Mouse (Mus musculus): ENCODE measurements around the gene Rd3. TPM values are rescaled to one million over a fixed set of nuclear protein-coding genes. Genes with fewer than 3 reads are reported as not detected.

Rd3 gene
- polyA plus RNA-seq, 1 experiment from 2014 or later: 0.12 TPM

DNA sequence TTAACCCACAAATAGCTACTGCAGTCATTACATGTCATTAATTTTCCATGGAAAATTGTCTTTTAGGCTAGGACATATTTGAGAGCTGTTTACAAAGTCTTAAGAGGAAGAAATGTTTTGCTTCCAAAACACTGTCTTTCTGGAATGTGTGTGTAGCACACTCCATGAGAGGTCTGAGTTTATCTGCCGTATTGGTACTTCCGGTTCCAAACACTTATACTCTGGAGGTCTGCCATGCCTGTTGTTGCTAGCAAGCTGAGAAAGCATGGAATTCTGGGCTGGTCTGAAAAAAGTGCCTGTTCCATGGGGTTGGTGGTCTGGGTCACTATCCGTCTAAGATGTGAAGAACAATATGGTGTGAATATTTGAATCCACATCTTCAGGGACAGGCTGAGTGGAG is 11.5 kb downstream of the Rd3 start:
- H3K4me1 ChIP-seq (replicated peaks; ENCODE audit: control insufficient read depth, insufficient read depth): 0 out of 2 replicates have a peak, but pooled peaks cover 2% of the 10 kb centered on the region
- 61% methylated on average over 3 of the region's 3 CpGs for WGBS
- ATAC-seq (ENCODE audit: low FRiP score, low TSS enrichment) (no peak), DNase-seq (ENCODE audit: low spot score) (no peak)
- H3K36me3 ChIP-seq (ENCODE audit: control insufficient read depth, insufficient read depth, low read length): no peaks in the 10 kb centered on the region
- no peaks in the 10 kb centered on the region for H3K9me3 ChIP-seq (ENCODE audit: control insufficient read depth, low read length)
- no peaks in the 10 kb centered on the region for H3K27me3 ChIP-seq (ENCODE audit: control insufficient read depth, insufficient read depth, low read length)
- no peak overlapping the region for H3K9ac ChIP-seq (ENCODE audit: low read length)
- no peak overlapping the region for H3K4me2 ChIP-seq (replicated peaks; ENCODE audit: low read depth)
- H3K4me3 ChIP-seq (ENCODE audit: low read depth, low read length): no peak overlapping the region
- no peak overlapping the region for H3K27ac ChIP-seq (replicated peaks)
- TF ChIP-seq CTCF (IDR thresholded peaks at IDR 0.05; ENCODE audit: low read depth) (no peak), EP300 (optimal IDR thresholded peaks at IDR 0.05) (no peak)

- no peak for DNase-seq (ENCODE audit: low spot score)
- H3K36me3 ChIP-seq (ENCODE audit: control insufficient read depth, insufficient read depth, low read length): no peaks in the 10 kb centered on the region
- no peak overlapping the region for H3K9ac ChIP-seq (ENCODE audit: low read length)
- no peak overlapping the region for H3K27ac ChIP-seq (replicated peaks)
- H3K9me3 ChIP-seq (ENCODE audit: control insufficient read depth, low read length): no peaks in the 10 kb centered on the region
- H3K4me1 ChIP-seq (replicated peaks; ENCODE audit: control insufficient read depth, insufficient read depth): 0 out of 2 replicates have a peak, but pooled peaks cover 2% of the 10 kb centered on the region
- no peak; the same call in 1 of the 2 replicates for ATAC-seq (ENCODE audit: low FRiP score, low TSS enrichment)
- TF ChIP-seq EP300 (optimal IDR thresholded peaks at IDR 0.05) (no peak), CTCF (IDR thresholded peaks at IDR 0.05; ENCODE audit: low read depth) (no peak)
- no peak overlapping the region for H3K4me3 ChIP-seq (ENCODE audit: low read depth, low read length)
- no peak overlapping the region; the same call in 1 of the 2 replicates for H3K4me2 ChIP-seq (replicated peaks; ENCODE audit: low read depth)
- WGBS: 76% methylated on average over 5 of the region's 5 CpGs
- H3K27me3 ChIP-seq (ENCODE audit: control insufficient read depth, insufficient read depth, low read length): no peaks in the 10 kb centered on the region
These were observed 11.9 kb downstream of the Rd3 start for GRCm38 (mm10) chr1:191989060-191989459.

GRCm38 (mm10) chr1:191989994-191990393 is 12.8 kb downstream of the Rd3 start:
- Histone ChIP-seq H3K36me3 (ENCODE audit: control insufficient read depth, insufficient read depth, low read length) (no peaks in the 10 kb centered on the region), H3K4me1 (replicated peaks; ENCODE audit: control insufficient read depth, insufficient read depth) (0 out of 2 replicates have a peak, but pooled peaks cover 2% of the 10 kb centered on the region), H3K9ac (ENCODE audit: low read length) (peak overlapping the region; percentile 59), H3K4me2 (replicated peaks; ENCODE audit: low read depth) (peak overlapping the region; percentile 54), H3K4me3 (ENCODE audit: low read depth, low read length) (peak overlapping the region; percentile 41), H3K9me3 (ENCODE audit: control insufficient read depth, low read length) (no peaks in the 10 kb centered on the region), H3K27me3 (ENCODE audit: control insufficient read depth, insufficient read depth, low read length) (no peaks in the 10 kb centered on the region), H3K27ac (replicated peaks) (peak overlapping the region; percentile 65)
- ATAC-seq (ENCODE audit: low FRiP score, low TSS enrichment) (peak; percentile 96), DNase-seq (ENCODE audit: low spot score) (peak; percentile 96)
- TF ChIP-seq CTCF (IDR thresholded peaks at IDR 0.05; ENCODE audit: low read depth) (no peak), EP300 (optimal IDR thresholded peaks at IDR 0.05) (no peak)
- under 1% methylated on average over 22 of the region's 22 CpGs for WGBS

DNA sequence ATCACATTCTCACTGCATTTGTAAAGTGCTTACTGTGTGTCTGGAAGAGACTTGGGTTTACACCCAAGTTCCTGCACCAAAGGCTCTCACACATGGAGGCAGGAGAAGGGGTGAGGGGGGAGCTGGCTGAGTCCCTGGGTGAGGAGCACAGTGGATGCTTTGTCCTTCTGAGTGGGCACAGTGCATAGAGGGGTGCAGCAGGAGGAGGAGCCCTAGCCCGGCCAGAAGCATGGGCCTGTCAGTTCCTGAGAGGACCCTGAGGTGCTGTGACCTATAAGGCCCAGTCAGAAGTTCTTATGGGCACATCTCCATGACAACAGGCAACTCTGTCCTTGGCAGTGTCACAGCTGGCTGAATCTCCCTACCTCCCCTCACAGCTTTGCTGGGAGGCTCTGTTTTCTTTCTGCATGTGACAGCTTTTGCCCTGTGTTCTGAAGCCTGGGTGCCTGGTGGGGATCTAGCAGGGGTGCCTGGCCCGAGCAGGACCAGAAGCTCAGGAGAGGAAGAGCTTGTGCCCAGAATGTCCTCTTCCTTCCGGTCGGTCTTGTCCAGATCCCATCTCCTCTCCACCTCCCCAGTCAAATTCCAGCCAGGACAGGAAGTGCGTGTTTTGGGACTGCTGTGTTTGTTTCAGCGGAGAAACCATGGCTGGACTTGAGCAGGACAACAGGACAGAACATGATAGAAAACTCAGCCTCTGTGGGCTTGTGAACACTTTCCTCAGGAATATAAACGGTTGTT is 15.0 kb downstream of the Rd3 start:
- Histone ChIP-seq H3K36me3 (ENCODE audit: control insufficient read depth, insufficient read depth, low read length) (no peaks in the 10 kb centered on the region), H3K9ac (ENCODE audit: low read length) (no peak overlapping the region), H3K4me1 (replicated peaks; ENCODE audit: control insufficient read depth, insufficient read depth) (0 out of 2 replicates have a peak, but pooled peaks cover 2% of the 10 kb centered on the region), H3K4me2 (replicated peaks; ENCODE audit: low read depth) (no peak overlapping the region), H3K27ac (replicated peaks) (no peak overlapping the region; the same call in 1 of the 2 replicates), H3K9me3 (ENCODE audit: control insufficient read depth, low read length) (no peaks in the 10 kb centered on the region), H3K27me3 (ENCODE audit: control insufficient read depth, insufficient read depth, low read length) (no peaks in the 10 kb centered on the region), H3K4me3 (ENCODE audit: low read depth, low read length) (no peak overlapping the region)
- WGBS: 62% methylated on average over 7 of the region's 7 CpGs
- ATAC-seq (ENCODE audit: low FRiP score, low TSS enrichment) (no peak), DNase-seq (ENCODE audit: low spot score) (no peak)
- no peak for TF ChIP-seq EP300 (optimal IDR thresholded peaks at IDR 0.05)

DNA sequence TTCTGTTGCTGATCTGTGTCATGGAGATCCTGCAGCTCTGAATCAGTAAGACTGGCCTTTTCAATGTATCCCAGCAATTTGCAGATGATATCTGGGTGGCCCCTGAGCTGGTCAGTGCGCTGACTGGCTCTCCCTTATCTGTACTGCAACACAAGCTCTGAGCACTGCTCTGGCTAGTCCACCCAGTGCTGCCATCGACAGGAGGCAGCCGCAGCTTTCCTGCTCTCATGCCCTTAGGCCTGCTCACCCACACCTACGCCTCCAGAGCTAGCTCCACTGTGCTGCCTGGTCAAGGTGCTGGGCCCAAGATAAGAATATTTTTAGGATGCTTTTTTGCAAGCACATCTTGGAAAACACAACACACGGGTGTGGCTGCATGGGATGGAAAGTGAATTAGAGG is 17.3 kb downstream of the Rd3 start:
- H3K9me3 ChIP-seq (ENCODE audit: control insufficient read depth, low read length): no peaks in the 10 kb centered on the region
- no peak overlapping the region for H3K4me2 ChIP-seq (replicated peaks; ENCODE audit: low read depth)
- DNase-seq (ENCODE audit: low spot score) (no peak), ATAC-seq (ENCODE audit: low FRiP score, low TSS enrichment) (no peak)
- no peak overlapping the region for H3K27ac ChIP-seq (replicated peaks)
- no peak for TF ChIP-seq EP300 (optimal IDR thresholded peaks at IDR 0.05)
- TF ChIP-seq CTCF (IDR thresholded peaks at IDR 0.05; ENCODE audit: low read depth): no peak
- no peaks in the 10 kb centered on the region for H3K4me1 ChIP-seq (replicated peaks; ENCODE audit: control insufficient read depth, insufficient read depth)
- H3K36me3 ChIP-seq (ENCODE audit: control insufficient read depth, insufficient read depth, low read length): peaks cover 6% of the 10 kb centered on the region; the same call in 1 of the 2 replicates
- WGBS: 68% methylated on average over 5 of the region's 5 CpGs
- no peak overlapping the region for H3K9ac ChIP-seq (ENCODE audit: low read length)
- H3K27me3 ChIP-seq (ENCODE audit: control insufficient read depth, insufficient read depth, low read length): no peaks in the 10 kb centered on the region
- H3K4me3 ChIP-seq (ENCODE audit: low read depth, low read length): no peak overlapping the region

DNA sequence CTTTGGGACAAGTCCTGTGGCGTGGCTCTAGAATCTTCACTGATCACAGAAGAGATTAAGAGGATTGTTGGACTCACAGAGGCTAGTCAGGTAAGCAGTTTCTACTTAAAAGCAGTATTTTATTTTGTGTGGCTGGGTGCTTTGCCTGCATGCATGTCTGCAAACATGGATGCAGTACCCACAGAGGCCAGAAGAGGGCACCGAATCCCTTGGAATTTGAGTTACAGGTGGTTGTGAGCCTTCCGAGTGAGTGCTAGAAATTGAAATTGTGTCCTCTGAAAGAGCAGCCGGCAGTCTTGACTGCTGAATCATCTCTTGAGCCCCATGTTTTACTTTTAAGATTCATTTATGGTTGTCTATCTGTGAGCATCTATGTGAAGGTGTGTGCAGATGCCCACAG is 18.3 kb downstream of the Rd3 start:
- ATAC-seq (ENCODE audit: low FRiP score, low TSS enrichment) (no peak), DNase-seq (ENCODE audit: low spot score) (peak; percentile 67)
- Histone ChIP-seq H3K36me3 (ENCODE audit: control insufficient read depth, insufficient read depth, low read length) (peaks cover 6% of the 10 kb centered on the region), H3K9me3 (ENCODE audit: control insufficient read depth, low read length) (no peaks in the 10 kb centered on the region), H3K4me1 (replicated peaks; ENCODE audit: control insufficient read depth, insufficient read depth) (no peaks in the 10 kb centered on the region), H3K4me3 (ENCODE audit: low read depth, low read length) (no peak overlapping the region), H3K4me2 (replicated peaks; ENCODE audit: low read depth) (no peak overlapping the region), H3K27ac (replicated peaks) (no peak overlapping the region), H3K27me3 (ENCODE audit: control insufficient read depth, insufficient read depth, low read length) (no peaks in the 10 kb centered on the region), H3K9ac (ENCODE audit: low read length) (no peak overlapping the region)
- WGBS: 60% methylated on average over 4 of the region's 4 CpGs
- peak; percentile 80 for TF ChIP-seq CTCF (IDR thresholded peaks at IDR 0.05; ENCODE audit: low read depth)
- no peak for TF ChIP-seq EP300 (optimal IDR thresholded peaks at IDR 0.05)

All from stomach, postnatal 0 days (tissue).